24 mouse cellular contexts compared by ENCODE assay signal in the genomic region with DNA sequence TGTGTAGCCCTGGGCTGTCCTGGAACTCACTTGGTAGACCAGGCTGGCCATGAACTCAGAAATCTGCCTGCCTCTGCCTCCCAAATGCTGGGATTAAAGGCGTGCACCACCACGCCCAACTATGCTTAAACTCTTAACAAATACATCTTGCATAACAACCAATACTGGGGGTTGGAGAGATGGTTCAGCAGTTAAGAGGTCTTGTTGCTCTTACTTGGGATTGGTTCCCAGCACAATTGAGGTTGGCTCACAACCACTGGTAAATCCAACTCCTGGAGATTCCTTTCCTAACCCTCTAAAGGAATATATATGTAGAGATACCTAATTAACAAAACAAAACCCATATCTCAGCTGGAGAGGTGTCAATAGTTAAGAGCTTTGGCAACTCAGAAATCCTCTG. TPM values are rescaled to one million over a fixed set of nuclear protein-coding genes. Genes with fewer than 3 reads are reported as not detected.
DNase-seq lines count a peak whose midpoint lies in the region; ATAC-seq and TF ChIP-seq lines count a peak whose summit lies in the region.
"Had no signal": no experiment of that assay in that cellular context is flagged by ENCODE, and none has a peak within 500 bp of the region (broad histone marks: within the 10 kb centered on the region; RNA-seq: fewer than 3 reads in every experiment).

No protein-coding gene starts in this region.

- H3K9me3 ChIP-seq in E14TG2a.4 (ENCODE audit: low read length) (no peaks in the 10 kb centered on the region), ES-Bruce4 (replicated peaks; ENCODE audit: control insufficient read depth, insufficient read depth, low read length, poor library complexity, severe bottlenecking) (no peaks in the 10 kb centered on the region)
- no peaks in the 10 kb centered on the region for H3K9me3 ChIP-seq in embryonic facial prominence, embryonic 10.5 days
- H3K9me3 ChIP-seq in midbrain, embryonic 16.5 days (replicated peaks; ENCODE audit: control insufficient read depth, low read length, poor library complexity, severe bottlenecking), result no peaks in the 10 kb centered on the region
- H3K9me3 ChIP-seq: embryonic facial prominence, embryonic 13.5 days; embryonic facial prominence, embryonic 15.5 days; forebrain, embryonic 10.5 days; forebrain, embryonic 12.5 days; G1E had no signal

- no peaks in the 10 kb centered on the region for H3K27me3 ChIP-seq in E14TG2a.4 (ENCODE audit: insufficient read depth, low read length)
- H3K27me3 ChIP-seq in ES-Bruce4 (ENCODE audit: control insufficient read depth, insufficient read depth, low read length, poor library complexity, severe bottlenecking), result no peaks in the 10 kb centered on the region
- no peaks in the 10 kb centered on the region for H3K27me3 ChIP-seq in embryonic facial prominence, embryonic 10.5 days (replicated peaks; ENCODE audit: low read depth, poor library complexity, severe bottlenecking)
- no peaks in the 10 kb centered on the region for H3K27me3 ChIP-seq in midbrain, embryonic 16.5 days (ENCODE audit: control insufficient read depth, insufficient read depth, low read depth, low read length)
- H3K27me3 ChIP-seq: embryonic facial prominence, embryonic 13.5 days; embryonic facial prominence, embryonic 15.5 days; forebrain, embryonic 12.5 days; Patski had no signal

- DNase-seq in R1 (ENCODE audit: low read depth, low spot score), result peak; percentile 97
- no peak for DNase-seq in embryonic facial prominence, embryonic 10.5 days (ENCODE audit: low spot score)
- DNase-seq in right cerebral cortex, postnatal 36 days (ENCODE audit: low spot score in 2 of 2), result no peak
- DNase-seq: adrenal gland, adult 8-10 months; adrenal gland, postnatal 14 days; adrenal gland, postnatal 36 days; cerebellum, adult 11-12 months; cerebellum, adult 2 months; cerebellum, adult 9-10 months; cerebellum, postnatal 10 days; cerebellum, postnatal 25 days had no signal

- no peak for TF ChIP-seq CTCF in E14TG2a.4 (conservative IDR thresholded peaks at IDR 0.05; ENCODE audit: low read length)
- TF ChIP-seq CTCF in ES-Bruce4 (IDR thresholded peaks at IDR 0.05; ENCODE audit: low read depth, low read length), result no peak

- TF ChIP-seq POLR2A in ES-Bruce4 (IDR thresholded peaks at IDR 0.05; ENCODE audit: insufficient read depth, low read length), result no peak

- no peak for ATAC-seq in midbrain, embryonic 16.5 days
- ATAC-seq: activated CD4-positive, CD25-positive, alpha-beta regulatory T cell, adult 4 months; forebrain, embryonic 14.5 days; forebrain, embryonic 16.5 days; Patski had no signal

- no peak overlapping the region for H3K4me2 ChIP-seq in midbrain, embryonic 16.5 days (ENCODE audit: low read length)
- H3K4me2 ChIP-seq: embryonic facial prominence, embryonic 13.5 days; embryonic facial prominence, embryonic 15.5 days; forebrain, embryonic 12.5 days had no signal

- H3K4me1 ChIP-seq in E14TG2a.4 (replicated peaks; ENCODE audit: low read depth, low read length) (peaks cover 90% of the 10 kb centered on the region), ES-Bruce4 (ENCODE audit: control insufficient read depth, insufficient read depth, low read length) (peaks cover 8% of the 10 kb centered on the region)
- peaks cover 18% of the 10 kb centered on the region for H3K4me1 ChIP-seq in embryonic facial prominence, embryonic 10.5 days
- H3K4me1 ChIP-seq in midbrain, embryonic 16.5 days (ENCODE audit: control insufficient read depth, insufficient read depth, low read length), result peaks cover 23% of the 10 kb centered on the region

- H3K27ac ChIP-seq in ES-Bruce4 (ENCODE audit: insufficient read depth, low read length), result peak overlapping the region; percentile 35
- H3K27ac ChIP-seq in embryonic facial prominence, embryonic 10.5 days (replicated peaks), result no peak overlapping the region
- H3K27ac ChIP-seq in midbrain, embryonic 16.5 days (ENCODE audit: low read length), result no peak overlapping the region
- H3K27ac ChIP-seq: embryonic facial prominence, embryonic 13.5 days; embryonic facial prominence, embryonic 15.5 days; forebrain, embryonic 10.5 days; forebrain, embryonic 12.5 days had no signal

- TF ChIP-seq EP300 in ES-Bruce4 (IDR thresholded peaks at IDR 0.05; ENCODE audit: insufficient read depth, low read depth, low read length), result no peak

- H3K36me3 ChIP-seq in E14TG2a.4 (ENCODE audit: insufficient read depth, low read length) (peaks cover 86% of the 10 kb centered on the region), ES-Bruce4 (ENCODE audit: control insufficient read depth, insufficient read depth, low read length, poor library complexity, severe bottlenecking) (peaks cover 64% of the 10 kb centered on the region)
- H3K36me3 ChIP-seq in embryonic facial prominence, embryonic 10.5 days (replicated peaks), result peaks cover 90% of the 10 kb centered on the region
- H3K36me3 ChIP-seq in midbrain, embryonic 16.5 days (ENCODE audit: control insufficient read depth, insufficient read depth, low read length), result peaks cover 9% of the 10 kb centered on the region; the same call in 1 of the 2 replicates

- WGBS in embryonic facial prominence, embryonic 10.5 days, result 96% methylated on average over 2 of the region's 2 CpGs
- 100% methylated on average over 2 of the region's 2 CpGs for WGBS in midbrain, embryonic 16.5 days

- no peak overlapping the region for H3K9ac ChIP-seq in ES-Bruce4 (ENCODE audit: low read depth, poor library complexity, severe bottlenecking)
- no peak overlapping the region for H3K9ac ChIP-seq in midbrain, embryonic 16.5 days (ENCODE audit: low read depth, low read length)
- H3K9ac ChIP-seq: embryonic facial prominence, embryonic 13.5 days; embryonic facial prominence, embryonic 15.5 days; forebrain, embryonic 12.5 days had no signal

- peak overlapping the region; percentile 64; the same call in 1 of the 2 replicates for H3K4me3 ChIP-seq in E14TG2a.4 (replicated peaks; ENCODE audit: low read length)
- H3K4me3 ChIP-seq in ES-Bruce4 (ENCODE audit: low read depth, low read length), result no peak overlapping the region
- no peak overlapping the region for H3K4me3 ChIP-seq in embryonic facial prominence, embryonic 10.5 days
- H3K4me3 ChIP-seq in midbrain, embryonic 16.5 days (ENCODE audit: low read depth, low read length), result no peak overlapping the region
- H3K4me3 ChIP-seq: embryonic facial prominence, embryonic 13.5 days; embryonic facial prominence, embryonic 15.5 days; erythroblast, embryonic 14.5 days; forebrain, embryonic 10.5 days; forebrain, embryonic 12.5 days had no signal

RNA-seq across cellular contexts. Expression of gene Cbx1, which starts 7.2 kb away (rescaled TPM):
- polyA plus RNA-seq in ES-Bruce4 (2011; ENCODE audit: insufficient read depth, insufficient read length, low read depth, missing spikeins), result 201 and 202 TPM in 2 replicates
- polyA plus RNA-seq in embryonic facial prominence, embryonic 10.5 days (2016; fragmentation: Nextera tagmentation; extraction: Ambion mirVana), result 201 and 213 TPM in 2 replicates
- 56.2 and 66.3 TPM in 2 replicates for polyA plus RNA-seq in midbrain, embryonic 16.5 days (2015; fragmentation: Nextera tagmentation; extraction: Ambion mirVana)

RNA-seq across cellular contexts. Expression of gene Snx11, which starts 18.7 kb away (rescaled TPM):
- 27.3 and 31.1 TPM in 2 replicates for polyA plus RNA-seq in ES-Bruce4 (2011; ENCODE audit: insufficient read depth, insufficient read length, low read depth, missing spikeins)
- polyA plus RNA-seq in embryonic facial prominence, embryonic 10.5 days (2016; fragmentation: Nextera tagmentation; extraction: Ambion mirVana), result 22.4 and 25.5 TPM in 2 replicates
- polyA plus RNA-seq in midbrain, embryonic 16.5 days (2015; fragmentation: Nextera tagmentation; extraction: Ambion mirVana), result 46.7 TPM in 2 replicates

RNA-seq across cellular contexts. Expression of gene Nfe2l1, which starts 33.7 kb away (rescaled TPM):
- 181 and 194 TPM in 2 replicates for polyA plus RNA-seq in ES-Bruce4 (2011; ENCODE audit: insufficient read depth, insufficient read length, low read depth, missing spikeins)
- polyA plus RNA-seq in embryonic facial prominence, embryonic 10.5 days (2016; fragmentation: Nextera tagmentation; extraction: Ambion mirVana), result 65.4 and 69.9 TPM in 2 replicates
- 79.1 and 81.8 TPM in 2 replicates for polyA plus RNA-seq in midbrain, embryonic 16.5 days (2015; fragmentation: Nextera tagmentation; extraction: Ambion mirVana)

RNA-seq across cellular contexts. Expression of gene Copz2, which starts 53.6 kb away (rescaled TPM):
- polyA plus RNA-seq in ES-Bruce4 (2011; ENCODE audit: insufficient read depth, insufficient read length, low read depth, missing spikeins), result 23.9 and 26.2 TPM in 2 replicates
- 36.2 and 37.4 TPM in 2 replicates for polyA plus RNA-seq in embryonic facial prominence, embryonic 10.5 days (2016; fragmentation: Nextera tagmentation; extraction: Ambion mirVana)
- 14.8 and 16.3 TPM in 2 replicates for polyA plus RNA-seq in midbrain, embryonic 16.5 days (2015; fragmentation: Nextera tagmentation; extraction: Ambion mirVana)
- polyA plus RNA-seq: activated CD4-positive, CD25-positive, alpha-beta regulatory T cell, adult 4 months had no signal
